Mouse (Mus musculus) MEL (cell line): ENCODE measurements at regions not wholly inside any gene's neighbourhood (a gene's known extent, or its start where the extent isn't known, plus 50 kb on each side); places are given as distances from the start of the nearest gene placed in this dataset.

Source experiments
- DNase-seq: peaks from one replicate; pipeline ENCODE4 v3.0.0; 2011; ENCODE audit warnings: low read depth, low spot score
- H3K27ac ChIP-seq: 2 replicates; pipeline ENCODE4 v1.5.1; 2012; ENCODE audit warnings: low read depth, mild to moderate bottlenecking, control low read depth, low read length, moderate library complexity; ENCODE audit not compliant: control insufficient read depth
- H3K27me3 ChIP-seq, 2 experiments: fragments of 150-350 bp in 1 of 2; sonication (generic) in 1 of 2; 2 replicates each; pipeline ENCODE4 v1.6.1; 2012; ENCODE audit warnings: low read length in 2 of 2, mild to moderate bottlenecking in 2 of 2, improper control_type of control experiment in 1 of 2, moderate library complexity in 1 of 2; ENCODE audit not compliant: insufficient read depth in 2 of 2, control insufficient read depth in 1 of 2
- H3K36me3 ChIP-seq, 2 experiments: 2 replicates each; pipeline ENCODE4 v1.6.1; 2012 to 2014; ENCODE audit warnings: low read length in 2 of 2, improper control_type of control experiment in 1 of 2, inconsistent platforms in 1 of 2, mild to moderate bottlenecking in 1 of 2; ENCODE audit not compliant: insufficient read depth in 2 of 2, control insufficient read depth in 1 of 2
- H3K4me1 ChIP-seq, 2 experiments: fragments of 150-350 bp in 1 of 2; sonication (generic) in 1 of 2; 2 replicates each; pipeline ENCODE4 v1.6.1; 2012; ENCODE audit warnings: low read length in 2 of 2, improper control_type of control experiment in 1 of 2, mild to moderate bottlenecking in 1 of 2; ENCODE audit not compliant: insufficient read depth in 2 of 2, control insufficient read depth in 1 of 2
- H3K4me3 ChIP-seq, 2 experiments: fragments of 150-350 bp in 1 of 2; sonication (generic) in 1 of 2; 2 replicates each; pipeline ENCODE4 v1.5.1; 2012; ENCODE audit warnings: low read depth in 2 of 2, low read length in 2 of 2, mild to moderate bottlenecking in 2 of 2, moderate library complexity in 2 of 2, control low read depth in 1 of 2, improper control_type of control experiment in 1 of 2; ENCODE audit not compliant: control insufficient read depth in 1 of 2, insufficient read depth in 1 of 2
- H3K79me2 ChIP-seq: 2 replicates; pipeline ENCODE4 v1.6.1; 2012; ENCODE audit warnings: mild to moderate bottlenecking, low read length, moderate library complexity; ENCODE audit not compliant: control insufficient read depth, poor library complexity, insufficient read depth
- H3K9ac ChIP-seq: 2 replicates; pipeline ENCODE4 v1.6.1; 2012; ENCODE audit warnings: low read depth, mild to moderate bottlenecking, control low read depth, low read length, moderate library complexity; ENCODE audit not compliant: control insufficient read depth, poor library complexity, severe bottlenecking
- H3K9me3 ChIP-seq: fragments of 150-350 bp; sonication (generic); replicated peaks from 2 replicates; pipeline ENCODE4 v1.6.1; 2012; ENCODE audit warnings: mild to moderate bottlenecking, low read length, improper control_type of control experiment, moderate library complexity; ENCODE audit not compliant: insufficient read depth
- CHD2 ChIP-seq: IDR thresholded peaks from 2 replicates; pipeline ENCODE4 v1.6.1; 2011; ENCODE audit warnings: low read length, improper control_type of control experiment
- E2F4 ChIP-seq: IDR thresholded peaks from 2 replicates; pipeline ENCODE4 v1.6.1; 2011; ENCODE audit warnings: low read depth, low read length, improper control_type of control experiment, borderline replicate concordance
- ELF1 ChIP-seq: IDR thresholded peaks from 2 replicates; pipeline ENCODE4 v1.6.1; 2014; ENCODE audit warnings: low read depth, mild to moderate bottlenecking, inconsistent platforms, low read length, improper control_type of control experiment, moderate library complexity
- ETS1 ChIP-seq: IDR thresholded peaks from 2 replicates; pipeline ENCODE4 v1.6.1; 2012; ENCODE audit warnings: low read depth, mild to moderate bottlenecking, inconsistent platforms, low read length, improper control_type of control experiment, moderate library complexity
- GABPA ChIP-seq: IDR thresholded peaks from 2 replicates; pipeline ENCODE4 v1.6.1; 2012; ENCODE audit warnings: low read depth, mild to moderate bottlenecking, inconsistent platforms, low read length, improper control_type of control experiment, moderate library complexity
- GATA1 ChIP-seq: IDR thresholded peaks from 2 replicates; pipeline ENCODE4 v1.6.1; 2011; ENCODE audit warnings: low read depth, low read length, improper control_type of control experiment
- HCFC1 ChIP-seq: IDR thresholded peaks from 2 replicates; pipeline ENCODE4 v1.6.1; 2012; ENCODE audit warnings: low read depth, mild to moderate bottlenecking, inconsistent platforms, low read length, improper control_type of control experiment, moderate library complexity
- JUND ChIP-seq: IDR thresholded peaks from 2 replicates; pipeline ENCODE4 v1.6.1; 2011; ENCODE audit warnings: low read depth, mild to moderate bottlenecking, improper control_type of control experiment, low read length
- MAZ ChIP-seq: IDR thresholded peaks from 2 replicates; pipeline ENCODE4 v1.6.1; 2012; ENCODE audit warnings: low read depth, mild to moderate bottlenecking, inconsistent platforms, low read length, improper control_type of control experiment
- MYC ChIP-seq: IDR thresholded peaks from 2 replicates; pipeline ENCODE4 v1.6.1; 2011; ENCODE audit warnings: low read depth, mild to moderate bottlenecking, low read length, improper control_type of control experiment, moderate library complexity
- NELFE ChIP-seq: IDR thresholded peaks from 2 replicates; pipeline ENCODE4 v1.6.1; 2011; ENCODE audit warnings: low read depth, low read length, improper control_type of control experiment
- NRF1 ChIP-seq: IDR thresholded peaks from 2 replicates; pipeline ENCODE4 v1.6.1; 2014; ENCODE audit warnings: low read depth, mild to moderate bottlenecking, inconsistent platforms, low read length, improper control_type of control experiment, moderate library complexity; ENCODE audit not compliant: poor library complexity, insufficient read depth, severe bottlenecking
- POLR2A ChIP-seq, 2 experiments: IDR thresholded peaks; 2 replicates each; pipeline ENCODE4 v1.6.1; 2011 to 2012; ENCODE audit warnings: low read length in 2 of 2, mild to moderate bottlenecking in 2 of 2, control low read depth in 1 of 2, improper control_type of control experiment in 1 of 2, low read depth in 1 of 2, moderate library complexity in 1 of 2; ENCODE audit not compliant: control insufficient read depth in 1 of 2, insufficient read depth in 1 of 2, poor library complexity in 1 of 2
- RCOR1 ChIP-seq: IDR thresholded peaks from 2 replicates; pipeline ENCODE4 v1.6.1; 2012; ENCODE audit warnings: low read depth, mild to moderate bottlenecking, inconsistent platforms, low read length, improper control_type of control experiment
- SIN3A ChIP-seq: IDR thresholded peaks from 2 replicates; pipeline ENCODE4 v1.6.1; 2012; ENCODE audit warnings: low read length, improper control_type of control experiment, inconsistent platforms
- SMC3 ChIP-seq: IDR thresholded peaks from 2 replicates; pipeline ENCODE4 v1.6.1; 2011; ENCODE audit warnings: low read depth, low read length, improper control_type of control experiment
- TCF12 ChIP-seq: IDR thresholded peaks from 2 replicates; pipeline ENCODE4 v1.6.1; 2014; ENCODE audit warnings: low read depth, mild to moderate bottlenecking, inconsistent platforms, low read length, improper control_type of control experiment, moderate library complexity
- UBTF ChIP-seq: IDR thresholded peaks from 2 replicates; pipeline ENCODE4 v1.6.1; 2012; ENCODE audit warnings: low read depth, mild to moderate bottlenecking, inconsistent platforms, low read length, improper control_type of control experiment, moderate library complexity, borderline replicate concordance; ENCODE audit not compliant: insufficient read depth
- USF1 ChIP-seq: IDR thresholded peaks from 2 replicates; pipeline ENCODE4 v1.6.1; 2014; ENCODE audit warnings: low read depth, mild to moderate bottlenecking, inconsistent platforms, low read length, improper control_type of control experiment, moderate library complexity
- USF2 ChIP-seq, 2 experiments: IDR thresholded peaks; 2 replicates each; pipeline ENCODE4 v1.6.1; 2011 to 2012; ENCODE audit warnings: improper control_type of control experiment in 2 of 2, low read length in 2 of 2, borderline replicate concordance in 1 of 2, inconsistent platforms in 1 of 2, low read depth in 1 of 2, mild to moderate bottlenecking in 1 of 2; ENCODE audit not compliant: insufficient read depth in 1 of 2
- ZNF384 ChIP-seq: IDR thresholded peaks from 2 replicates; pipeline ENCODE4 v1.6.1; 2012; ENCODE audit warnings: low read depth, mild to moderate bottlenecking, inconsistent platforms, low read length, improper control_type of control experiment

GRCm38 (mm10) chr7:113060991-113061390, 107.2 kb downstream of the Rassf10 start:
- Histone ChIP-seq H3K9me3 (no peaks in the 10 kb centered on the region), H3K27ac (no peak overlapping the region), H3K4me1 (no peaks in the 10 kb centered on the region), H3K4me3 (no peak overlapping the region), H3K36me3 (no peaks in the 10 kb centered on the region), H3K27me3 (no peaks in the 10 kb centered on the region), H3K79me2 (no peaks in the 10 kb centered on the region), H3K9ac (no peak overlapping the region)
- DNase-seq: no peak
- TF ChIP-seq JUND (no peak), TCF12 (no peak), MAZ (no peak), SIN3A (no peak)

- no peak for DNase-seq
- H3K36me3 ChIP-seq: no peaks in the 10 kb centered on the region
- no peaks in the 10 kb centered on the region for H3K9me3 ChIP-seq
- no peak overlapping the region for H3K4me3 ChIP-seq
- no peaks in the 10 kb centered on the region for H3K4me1 ChIP-seq
- TF ChIP-seq SMC3: no peak
- TF ChIP-seq USF1: no peak
- TF ChIP-seq HCFC1: no peak
- no peak overlapping the region for H3K27ac ChIP-seq
- no peak overlapping the region for H3K9ac ChIP-seq
- no peaks in the 10 kb centered on the region for H3K79me2 ChIP-seq
- H3K27me3 ChIP-seq: no peaks in the 10 kb centered on the region
These were observed 112.8 kb downstream of the Rassf10 start for GRCm38 (mm10) chr7:113066536-113066935.

GRCm38 (mm10) chr7:113068296-113068695, 114.5 kb downstream of the Rassf10 start:
- Histone ChIP-seq H3K27ac (no peak overlapping the region), H3K4me1 (no peaks in the 10 kb centered on the region), H3K4me3 (no peak overlapping the region), H3K36me3 (no peaks in the 10 kb centered on the region), H3K27me3 (no peaks in the 10 kb centered on the region), H3K9me3 (no peaks in the 10 kb centered on the region), H3K79me2 (no peaks in the 10 kb centered on the region), H3K9ac (no peak overlapping the region)
- no peak for TF ChIP-seq ELF1
- no peak for TF ChIP-seq UBTF
- no peak for TF ChIP-seq E2F4
- no peak for TF ChIP-seq RCOR1
- TF ChIP-seq MAZ: no peak
- no peak for TF ChIP-seq USF2 (IDR thresholded peaks at IDR 0.05; ENCODE audit: borderline replicate concordance in 1 of 2, insufficient read depth in 1 of 2, low read depth in 1 of 2, low read length in 2 of 2)
- no peak for TF ChIP-seq GABPA
- no peak for TF ChIP-seq SMC3
- no peak for TF ChIP-seq ZNF384
- TF ChIP-seq GATA1: no peak
- no peak for TF ChIP-seq USF1
- TF ChIP-seq POLR2A (IDR thresholded peaks at IDR 0.05; ENCODE audit: control insufficient read depth in 1 of 2, insufficient read depth in 1 of 2, low read depth in 1 of 2, low read length in 2 of 2, poor library complexity in 1 of 2): no peak
- no peak for TF ChIP-seq MYC
- no peak for TF ChIP-seq SIN3A
- TF ChIP-seq TCF12: no peak
- no peak for TF ChIP-seq CHD2
- TF ChIP-seq NELFE: no peak
- TF ChIP-seq ETS1: no peak
- no peak for TF ChIP-seq NRF1
- no peak for DNase-seq
